Mouse (Mus musculus) MEL-GATA-1-ER (cell line): Measurements from ENCODE around the gene Timmdc1.

Source experiments
- DNase-seq: peaks from one replicate; pipeline ENCODE4 v3.0.0-alpha.2; 2012; ENCODE audit warnings: low read depth; ENCODE audit errors: extremely low read depth

Gene Timmdc1

GRCm38 (mm10) chr16:38466089-38466488, 56.4 kb downstream of the Timmdc1 start:
- DNase-seq: no peak

- DNase-seq: no peak
These were observed 59.2 kb downstream of the Timmdc1 start for GRCm38 (mm10) chr16:38463305-38463704.

- no peak for DNase-seq
These were observed 60.3 kb downstream of the Timmdc1 start for GRCm38 (mm10) chr16:38462161-38462560.

GRCm38 (mm10) chr16:38461749-38462148, 60.7 kb downstream of the Timmdc1 start:
- DNase-seq: no peak

- no peak for DNase-seq
These were observed 62.5 kb downstream of the Timmdc1 start for GRCm38 (mm10) chr16:38459990-38460389.

- DNase-seq: no peak
These were observed 63.7 kb downstream of the Timmdc1 start for GRCm38 (mm10) chr16:38458600-38459280.

GRCm38 (mm10) chr16:38456812-38457567, 65.5 kb downstream of the Timmdc1 start:
- DNase-seq: peak; percentile 89

GRCm38 (mm10) chr16:38455511-38456418, 66.7 kb downstream of the Timmdc1 start, which contains the start of gene Cd80:
Cd80 (plus strand) TSS chr16:38455561.
- DNase-seq: no peak

GRCm38 (mm10) chr16:38454533-38455254, 67.8 kb downstream of the Timmdc1 start:
- no peak for DNase-seq

GRCm38 (mm10) chr16:38453952-38454351, 68.5 kb downstream of the Timmdc1 start:
- peak; percentile 82 for DNase-seq

GRCm38 (mm10) chr16:38453203-38453553, 69.3 kb downstream of the Timmdc1 start:
- no peak for DNase-seq

GRCm38 (mm10) chr16:38452442-38453202, 69.8 kb downstream of the Timmdc1 start, which contains the start of gene Adprh:
Adprh (minus strand) TSS chr16:38452703.
- peak; percentile 71 for DNase-seq

GRCm38 (mm10) chr16:38451421-38452205, 70.8 kb downstream of the Timmdc1 start:
- no peak for DNase-seq

GRCm38 (mm10) chr16:38450707-38451106, 71.8 kb downstream of the Timmdc1 start:
- no peak for DNase-seq

- no peak for DNase-seq
These were observed 74.0 kb downstream of the Timmdc1 start for GRCm38 (mm10) chr16:38448458-38448857.
